17 mouse cellular contexts compared by ENCODE assay signal in genomic region chr17:50738476-50738875, GRCm38 (mm10).
A peak's percentile ranks its signal among the peaks of the same experiment; 100 is the strongest.
DNase-seq lines count a peak whose midpoint lies in the region; TF ChIP-seq lines count a peak whose summit lies in the region.
"Had no signal": no experiment of that assay in that cellular context is flagged by ENCODE, and none has a peak within 500 bp of the region (broad histone marks: within the 10 kb centered on the region; RNA-seq: fewer than 3 reads in every experiment).

No protein-coding gene starts in this region.

- H3K27ac ChIP-seq in gastrocnemius, adult 2 months: peak overlapping the region; percentile 78
- H3K27ac ChIP-seq: embryonic facial prominence, embryonic 10.5 days; embryonic facial prominence, embryonic 12.5 days; forebrain, embryonic 13.5 days; forebrain, embryonic 15.5 days had no signal

- H3K4me3 ChIP-seq in gastrocnemius, adult 2 months: no peak overlapping the region
- H3K4me3 ChIP-seq: embryonic facial prominence, embryonic 10.5 days; embryonic facial prominence, embryonic 12.5 days; forebrain, embryonic 13.5 days; forebrain, embryonic 15.5 days had no signal

- intact Hi-C loops in gastrocnemius, adult 2 months (cut with DNase I): no loop called here

- TF ChIP-seq CTCF in gastrocnemius, adult 2 months (IDR thresholded peaks at IDR 0.05): no peak

- peak; percentile 54 to 76 for DNase-seq in adrenal gland, adult (ENCODE audit: inconsistent age in 2 of 2, low spot score in 1 of 2)
- no peak for DNase-seq in adrenal gland, adult 18-20 months (ENCODE audit: low spot score in 2 of 2)
- DNase-seq in adrenal gland, adult 8-10 months: peak; percentile 38
- DNase-seq in adrenal gland, postnatal 10 days: no peak
- no peak for DNase-seq in gastrocnemius, adult 2 months
- no peak for DNase-seq in gastrocnemius, postnatal 25 days
- DNase-seq: B cell, adult 2 months; cerebellum, adult 11-12 months; cerebellum, adult 2 months; cerebellum, adult 9-10 months; cerebellum, postnatal 10 days; cerebellum, postnatal 25 days; forebrain, postnatal 0 days had no signal

Comparison
In these comparisons a context has a peak if more than half of its experiments do, and no peak if none do; other contexts are left out.
1. DNase-seq: peak in adrenal gland, adult (2 of 2) and adrenal gland, adult 8-10 months (single experiment); none in adrenal gland, adult 18-20 months (0 of 2), adrenal gland, postnatal 10 days (single experiment), gastrocnemius, adult 2 months (single experiment) and gastrocnemius, postnatal 25 days (single experiment).